Mouse (Mus musculus) lung, embryonic 14.5 days (tissue): ENCODE results near the gene Sipa1l3. TPM values are rescaled to one million over a fixed set of nuclear protein-coding genes. Genes with fewer than 3 reads are reported as not detected.

ENCODE experiments used
- ATAC-seq: fragments of 200-750 bp; cut with Nextera tagmentation; 2 replicates; pipeline ENCODE4 v1.8.0; 2017; ENCODE audit warnings: mild to moderate bottlenecking, moderate TSS enrichment, moderate library complexity; ENCODE audit not compliant: insufficient read depth
- DNase-seq: peaks from one replicate; pipeline ENCODE4 v3.0.0-alpha.2; 2015
- H3K27ac ChIP-seq: fragments of 300-500 bp; sonication (generic); 2 replicates; pipeline ENCODE4 v1.5.1; 2014; ENCODE audit warnings: low read depth, mild to moderate bottlenecking, moderate library complexity
- H3K27me3 ChIP-seq: fragments of 300-500 bp; sonication (generic); 2 replicates; pipeline ENCODE4 v1.6.1; 2014; ENCODE audit warnings: low read length, control low read depth; ENCODE audit not compliant: insufficient read depth
- H3K36me3 ChIP-seq: fragments of 300-500 bp; sonication (generic); 2 replicates; pipeline ENCODE4 v1.6.1; 2014; ENCODE audit warnings: control low read depth; ENCODE audit not compliant: insufficient read depth
- H3K4me1 ChIP-seq: fragments of 300-500 bp; sonication (generic); 2 replicates; pipeline ENCODE4 v1.6.1; 2014; ENCODE audit warnings: antibody characterized with exemption, control low read depth; ENCODE audit not compliant: insufficient read depth
- H3K4me2 ChIP-seq: fragments of 300-500 bp; sonication (generic); 2 replicates; pipeline ENCODE4 v1.6.1; 2014; ENCODE audit warnings: mild to moderate bottlenecking
- H3K4me3 ChIP-seq: fragments of 300-500 bp; sonication (generic); 2 replicates; pipeline ENCODE4 v1.5.1; 2014; ENCODE audit warnings: low read depth, low read length
- H3K9ac ChIP-seq: fragments of 300-500 bp; sonication (generic); 2 replicates; pipeline ENCODE4 v1.6.1; 2014
- H3K9me3 ChIP-seq: fragments of 300-500 bp; sonication (generic); 2 replicates; pipeline ENCODE4 v1.6.1; 2016; ENCODE audit warnings: low read depth, low read length, control low read depth
- CTCF ChIP-seq: IDR thresholded peaks from 2 replicates; pipeline ENCODE4 v1.5.1; 2016; ENCODE audit warnings: antibody characterized with exemption, low read depth
- WGBS: fragments of 180-500 bp; shearing (Covaris S2); extraction: QIAGEN DNeasy Blood & Tissue Kit; methylation state at CpG from one replicate; pipeline ENCODE4 v1.1.7; 2014; 5-methylcytosine and 5-hydroxymethylcytosine counted together
- polyA plus RNA-seq: library from polyadenylated mRNA; unstranded; fragments of >200 nt; fragmentation: Nextera tagmentation; extraction: Ambion mirVana; gene quantifications from 2 replicates; pipeline ENCODE4 v1.2.1, GENCODE M21; 2014

Gene Sipa1l3
- polyA plus RNA-seq, 1 experiment from 2014 or later = 20.2 TPM

GRCm38 (mm10) chr7:29386349-29386748 lies 132.1 kb downstream of the Sipa1l3 start:
- no peaks in the 10 kb centered on the region for H3K27me3 ChIP-seq
- WGBS = 91% methylated on average over 13 of the region's 13 CpGs
- ATAC-seq (no peak), DNase-seq (no peak)
- H3K4me2 ChIP-seq = no peak overlapping the region
- H3K9ac ChIP-seq = no peak overlapping the region
- H3K27ac ChIP-seq = no peak overlapping the region
- H3K36me3 ChIP-seq = peaks cover 45% of the 10 kb centered on the region
- TF ChIP-seq CTCF = no peak
- no peaks in the 10 kb centered on the region for H3K9me3 ChIP-seq
- no peaks in the 10 kb centered on the region for H3K4me1 ChIP-seq
- no peak overlapping the region for H3K4me3 ChIP-seq

GRCm38 (mm10) chr7:29385791-29386190 lies 132.7 kb downstream of the Sipa1l3 start:
- TF ChIP-seq CTCF = no peak
- no peak overlapping the region for H3K9ac ChIP-seq
- H3K27ac ChIP-seq = no peak overlapping the region
- no peak for DNase-seq
- 90% methylated on average over 10 of the region's 10 CpGs for WGBS
- no peak overlapping the region for H3K4me3 ChIP-seq
- no peak overlapping the region for H3K4me2 ChIP-seq
- no peak for ATAC-seq
- H3K27me3 ChIP-seq = no peaks in the 10 kb centered on the region
- no peaks in the 10 kb centered on the region for H3K9me3 ChIP-seq
- peaks cover 50% of the 10 kb centered on the region for H3K36me3 ChIP-seq
- H3K4me1 ChIP-seq = no peaks in the 10 kb centered on the region

- DNase-seq (peak; percentile 94), ATAC-seq (peak; percentile 82)
- Histone ChIP-seq H3K4me1 (no peaks in the 10 kb centered on the region), H3K27ac (no peak overlapping the region), H3K36me3 (peaks cover 66% of the 10 kb centered on the region), H3K9me3 (no peaks in the 10 kb centered on the region), H3K27me3 (no peaks in the 10 kb centered on the region), H3K4me2 (no peak overlapping the region), H3K9ac (no peak overlapping the region), H3K4me3 (no peak overlapping the region)
- 28% methylated on average over 10 of the region's 10 CpGs for WGBS
- peak; percentile 99 for TF ChIP-seq CTCF
Observed at GRCm38 (mm10) chr7:29383255-29383654, 135.2 kb downstream of the Sipa1l3 start.

- Histone ChIP-seq H3K27me3 (no peaks in the 10 kb centered on the region), H3K4me1 (no peaks in the 10 kb centered on the region), H3K9me3 (no peaks in the 10 kb centered on the region), H3K4me2 (no peak overlapping the region), H3K9ac (no peak overlapping the region), H3K36me3 (peaks cover 62% of the 10 kb centered on the region), H3K27ac (no peak overlapping the region), H3K4me3 (no peak overlapping the region)
- WGBS = 91% methylated on average over 7 of the region's 7 CpGs
- ATAC-seq (no peak), DNase-seq (no peak)
- TF ChIP-seq CTCF = no peak
Observed at GRCm38 (mm10) chr7:29381466-29382040, 136.9 kb downstream of the Sipa1l3 start.

GRCm38 (mm10) chr7:29374054-29374453 lies 144.4 kb downstream of the Sipa1l3 start:
- whole genome bisulfite sequencing = 60% methylated on average over 6 of the region's 6 CpGs
- H3K9ac ChIP-seq = no peak overlapping the region
- DNase-seq = peak; percentile 65
- no peak overlapping the region for H3K4me3 ChIP-seq
- no peak for TF ChIP-seq CTCF
- no peaks in the 10 kb centered on the region for H3K27me3 ChIP-seq
- no peaks in the 10 kb centered on the region for H3K9me3 ChIP-seq
- H3K4me1 ChIP-seq = no peaks in the 10 kb centered on the region
- no peak overlapping the region for H3K4me2 ChIP-seq
- no peak overlapping the region for H3K27ac ChIP-seq
- ATAC-seq = 0 out of 2 replicates have a peak, but pooled peaks have one; percentile 41
- peaks cover 37% of the 10 kb centered on the region; the same call in 1 of the 2 replicates for H3K36me3 ChIP-seq

GRCm38 (mm10) chr7:29372123-29372522 lies 146.3 kb downstream of the Sipa1l3 start:
- Histone ChIP-seq H3K4me2 (no peak overlapping the region), H3K27ac (no peak overlapping the region), H3K4me1 (no peaks in the 10 kb centered on the region), H3K4me3 (no peak overlapping the region), H3K36me3 (peaks cover 27% of the 10 kb centered on the region; the same call in 1 of the 2 replicates), H3K9ac (no peak overlapping the region), H3K27me3 (no peaks in the 10 kb centered on the region), H3K9me3 (no peaks in the 10 kb centered on the region)
- TF ChIP-seq CTCF = no peak
- no peak for DNase-seq
- ATAC-seq = no peak
- 79% methylated on average over 5 of the region's 5 CpGs for WGBS

GRCm38 (mm10) chr7:29370031-29370430 lies 148.4 kb downstream of the Sipa1l3 start:
- H3K36me3 ChIP-seq = peaks cover 20% of the 10 kb centered on the region; the same call in 1 of the 2 replicates
- H3K9me3 ChIP-seq = no peaks in the 10 kb centered on the region
- H3K27me3 ChIP-seq = no peaks in the 10 kb centered on the region
- H3K27ac ChIP-seq = no peak overlapping the region
- DNase-seq (peak; percentile 50), ATAC-seq (peak; percentile 31; the same call in 1 of the 2 replicates)
- H3K4me2 ChIP-seq = no peak overlapping the region
- H3K9ac ChIP-seq = no peak overlapping the region
- H3K4me1 ChIP-seq = no peaks in the 10 kb centered on the region
- H3K4me3 ChIP-seq = no peak overlapping the region
- 69% methylated on average over 6 of the region's 6 CpGs for WGBS
- peak; percentile 43 for TF ChIP-seq CTCF
